Mouse (Mus musculus) cerebellum, adult 11 months (tissue): Measurements from ENCODE around the gene Bicd2.

Experiments used
- DNase-seq: peaks from one replicate; pipeline ENCODE4 v3.0.0; 2022

Bicd2 gene

DNA sequence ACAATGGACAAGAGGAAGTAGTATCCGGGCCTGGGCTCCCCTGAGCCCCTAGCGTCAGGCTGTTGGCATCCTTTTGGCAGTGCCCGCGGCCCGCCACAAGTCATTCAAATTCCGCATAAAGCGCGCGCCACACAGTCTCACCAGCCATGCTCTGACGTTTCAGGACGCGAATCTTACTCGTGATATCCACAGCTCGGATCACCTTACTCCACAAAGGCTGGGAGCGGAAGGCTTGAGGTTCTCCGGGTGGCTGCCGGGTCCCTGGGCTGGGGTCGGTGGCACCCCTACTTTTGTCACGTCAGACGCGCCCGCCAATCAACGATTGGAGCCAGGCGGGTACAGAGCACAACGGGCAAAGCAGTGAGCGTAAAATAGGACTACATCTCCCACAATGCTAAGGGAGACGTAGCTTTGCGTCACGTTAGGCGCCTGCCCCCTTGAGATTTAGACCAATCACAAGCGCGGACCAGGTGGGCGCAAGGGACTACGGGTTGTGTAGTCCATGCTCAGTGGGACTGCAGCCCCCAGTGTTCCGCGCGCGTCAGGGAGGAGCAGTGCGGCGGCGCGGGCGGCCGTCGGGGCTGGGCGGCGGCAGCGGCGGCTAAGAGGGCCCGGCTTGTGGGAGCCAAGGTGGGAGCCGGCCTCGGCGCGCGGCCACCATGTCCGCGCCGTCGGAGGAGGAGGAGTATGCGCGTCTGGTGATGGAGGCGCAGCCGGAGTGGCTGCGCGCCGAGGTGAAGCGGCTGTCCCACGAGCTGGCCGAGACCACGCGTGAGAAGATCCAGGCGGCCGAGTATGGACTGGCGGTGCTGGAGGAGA, at the start of gene Bicd2:
Gene Bicd2 (plus strand): TSS at position 574 of the 819 bp plus-strand sequence.
- DNase-seq: peak; percentile 94

DNA sequence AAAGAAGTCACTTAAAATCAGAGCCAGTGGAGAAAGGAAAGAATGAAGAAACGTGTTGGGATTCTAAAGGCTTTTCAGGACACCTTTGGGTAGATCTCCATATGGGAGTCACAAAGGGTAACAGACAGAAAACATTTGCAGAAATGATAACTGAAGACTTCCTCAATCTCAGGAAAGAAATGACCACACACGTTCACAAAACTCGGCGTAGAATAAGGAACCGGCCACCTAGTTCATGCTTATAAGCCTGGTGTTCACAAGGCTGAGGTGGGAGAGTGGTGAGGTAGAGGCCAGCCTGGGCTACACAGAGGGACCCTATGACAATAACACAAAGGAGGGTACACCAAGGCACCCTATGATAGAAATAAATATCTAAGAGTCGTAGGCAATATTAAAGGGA, 49.4 kb upstream of the Bicd2 start:
- DNase-seq: no peak

DNA sequence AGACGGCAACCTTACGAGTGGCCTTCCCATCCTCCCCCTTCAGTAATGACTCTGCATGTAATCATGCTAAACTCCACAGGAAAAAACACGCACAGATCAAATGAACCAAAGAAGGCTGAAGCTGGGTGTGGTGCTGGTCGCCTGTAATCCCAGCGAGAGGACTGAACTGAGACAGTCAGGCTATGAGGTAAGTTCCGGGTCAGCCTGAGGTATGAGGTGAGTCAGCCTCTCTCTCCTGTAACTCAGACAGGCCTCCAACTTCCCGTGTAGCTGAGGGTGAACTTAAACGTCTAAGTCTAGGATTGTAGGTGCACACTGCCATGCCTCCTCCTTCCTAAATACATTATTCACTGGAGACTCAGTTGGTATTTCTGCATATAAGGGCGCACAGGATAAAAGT, 47.3 kb upstream of the Bicd2 start:
- no peak for DNase-seq

DNA sequence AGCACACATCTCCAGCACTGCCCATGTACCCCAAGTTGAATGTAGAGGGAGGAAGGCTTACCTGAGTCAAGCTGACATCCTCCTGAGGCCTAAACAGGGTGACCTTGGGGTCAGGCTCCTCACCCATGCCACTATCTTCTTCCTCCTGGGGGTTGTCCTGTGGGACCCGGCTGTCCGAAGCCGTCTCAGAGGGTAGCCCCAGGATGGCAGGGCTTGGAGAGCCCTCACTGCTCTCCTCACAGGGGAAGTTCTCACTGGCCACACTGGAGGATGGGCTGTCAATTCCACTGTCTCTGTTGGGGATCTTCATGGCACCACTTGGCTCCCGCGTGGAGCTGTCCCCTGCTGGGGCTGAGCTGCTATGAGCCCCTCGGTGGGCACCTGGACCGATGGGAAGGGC, 45.1 kb upstream of the Bicd2 start:
- DNase-seq: no peak

DNA sequence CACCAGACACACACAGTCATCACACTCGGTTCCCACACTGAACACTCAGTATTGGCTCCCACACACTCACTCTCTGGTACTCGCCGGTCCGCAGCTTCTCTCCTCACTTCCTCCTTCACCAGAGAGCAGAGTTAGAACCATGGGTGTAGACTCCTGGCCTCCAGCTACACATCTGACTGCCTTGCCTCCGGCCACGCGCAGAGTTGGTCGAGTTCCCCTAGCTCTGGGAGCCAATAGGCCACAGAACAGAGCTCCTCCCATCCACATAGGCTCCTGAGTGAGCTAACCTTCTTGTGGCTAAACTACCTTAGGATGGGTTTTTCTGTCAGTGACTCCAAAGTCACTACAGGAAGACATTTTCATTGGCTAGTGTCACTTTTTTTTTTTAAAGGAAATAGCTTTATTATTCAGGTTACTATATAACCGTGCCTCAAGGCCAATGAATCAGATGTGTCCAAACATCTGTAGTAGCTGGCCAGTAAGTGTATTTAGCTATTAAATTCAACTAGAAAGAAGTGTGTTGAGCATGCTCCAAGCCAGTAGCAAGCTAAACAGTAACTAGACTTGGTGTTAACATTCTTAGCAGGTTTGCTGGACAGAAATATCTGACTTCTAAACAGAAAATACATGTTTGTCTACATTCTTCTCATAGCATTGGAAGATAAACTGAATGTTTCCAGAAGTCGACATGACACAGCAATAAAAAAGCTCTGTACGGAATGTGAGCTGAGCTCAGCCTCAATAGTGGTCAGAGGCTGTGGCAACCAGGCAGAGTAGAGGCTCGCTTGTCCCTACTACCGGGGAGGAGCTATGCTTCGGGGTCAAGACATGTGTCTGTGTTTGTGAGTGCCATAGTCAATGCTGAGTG, 42.6 kb upstream of the Bicd2 start:
- DNase-seq: no peak

DNA sequence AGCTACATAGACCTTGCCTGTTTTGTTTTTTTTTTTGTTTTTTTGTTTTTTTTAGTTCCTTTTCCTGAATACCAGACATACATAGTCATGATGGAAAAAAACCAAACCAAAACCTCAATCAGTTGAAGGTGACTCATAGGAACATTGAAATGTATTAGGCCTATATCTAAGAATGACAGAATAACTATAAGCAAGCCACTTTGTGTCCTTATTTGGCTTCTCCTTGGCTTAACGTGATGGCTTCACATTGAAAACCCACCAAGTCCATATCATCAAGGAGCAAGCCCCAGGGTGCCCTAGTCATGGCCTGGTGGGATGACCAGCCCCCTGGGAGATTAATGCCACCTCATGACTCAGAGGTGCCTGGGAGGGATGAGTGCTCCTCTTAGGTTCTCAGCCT, 40.6 kb upstream of the Bicd2 start:
- DNase-seq: no peak

DNA sequence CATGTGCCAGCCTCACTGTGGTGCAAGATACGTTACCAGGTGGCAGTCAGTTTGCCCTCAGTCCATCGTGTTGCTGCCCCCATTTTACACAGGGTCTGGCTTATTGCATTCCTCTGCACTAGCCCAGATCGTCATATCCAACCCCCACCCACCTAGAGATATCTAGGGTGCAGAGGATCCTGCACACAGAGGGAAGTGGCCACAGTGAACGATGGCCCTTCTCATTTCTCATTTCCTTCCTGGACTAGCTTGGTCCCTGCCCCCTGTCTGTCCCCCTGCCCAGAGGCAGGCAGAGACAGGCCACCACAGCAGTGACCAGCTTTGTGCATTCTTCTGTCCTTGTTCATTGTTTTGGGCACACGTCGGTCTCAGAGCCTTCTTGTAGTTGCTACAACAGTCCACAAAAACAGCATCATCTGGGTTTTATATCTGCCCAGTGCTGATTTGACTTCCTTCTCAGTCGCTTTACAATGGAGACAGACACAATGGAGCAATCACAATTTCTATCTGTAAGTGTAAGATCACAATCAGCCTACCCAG, 34.5 kb upstream of the Bicd2 start:
- DNase-seq: no peak

DNA sequence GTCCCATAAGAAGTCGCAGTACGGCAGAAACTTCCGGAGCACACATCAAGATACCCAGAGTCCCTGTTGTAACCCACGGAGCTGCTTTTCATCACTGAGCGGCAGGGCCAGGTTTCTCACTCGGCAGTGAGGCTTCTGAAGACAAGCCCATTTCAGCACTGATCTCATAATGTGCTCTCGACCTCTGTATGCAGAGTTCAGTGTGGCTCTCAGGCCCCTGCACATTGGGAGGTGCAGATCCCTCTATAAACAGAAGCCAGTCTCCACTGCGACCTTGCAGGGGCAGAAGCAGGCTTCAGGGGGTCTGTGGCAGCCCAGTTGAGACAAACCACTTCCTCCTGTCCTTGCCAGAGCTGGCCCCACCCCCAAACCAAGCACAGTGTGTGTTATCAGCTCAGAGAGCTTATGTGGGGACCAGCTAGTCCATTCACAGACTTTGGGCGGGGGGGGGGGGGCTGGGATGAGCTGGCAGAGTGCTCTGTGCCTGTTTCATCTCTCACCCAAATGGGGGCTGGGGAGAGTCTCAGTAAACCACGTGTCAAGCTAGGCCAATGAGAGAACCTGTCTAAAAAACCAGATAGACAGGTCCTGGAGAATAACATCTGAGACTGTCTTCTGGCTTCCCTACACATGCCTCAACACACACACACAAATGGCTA, 33.9 kb upstream of the Bicd2 start:
- DNase-seq: no peak

DNA sequence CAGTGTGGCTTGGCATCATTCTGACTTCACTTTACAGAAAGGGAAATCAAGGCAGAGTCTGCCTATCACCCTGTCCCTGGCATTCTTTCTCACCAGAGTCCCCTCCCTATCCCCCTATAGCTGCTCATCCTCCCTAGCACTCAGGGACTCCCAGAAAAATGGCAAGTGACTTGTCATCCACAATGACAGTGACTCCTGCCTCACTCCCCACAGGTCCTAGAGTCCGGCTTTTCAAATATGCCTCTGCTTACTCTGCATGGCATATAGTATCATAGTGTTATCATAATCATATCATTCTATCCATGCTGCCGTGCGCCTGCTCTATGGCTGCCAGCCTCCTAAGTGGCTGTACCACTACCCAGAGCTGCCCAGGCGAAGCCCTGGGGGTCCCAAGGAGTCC, 33.2 kb upstream of the Bicd2 start:
- DNase-seq: no peak

DNA sequence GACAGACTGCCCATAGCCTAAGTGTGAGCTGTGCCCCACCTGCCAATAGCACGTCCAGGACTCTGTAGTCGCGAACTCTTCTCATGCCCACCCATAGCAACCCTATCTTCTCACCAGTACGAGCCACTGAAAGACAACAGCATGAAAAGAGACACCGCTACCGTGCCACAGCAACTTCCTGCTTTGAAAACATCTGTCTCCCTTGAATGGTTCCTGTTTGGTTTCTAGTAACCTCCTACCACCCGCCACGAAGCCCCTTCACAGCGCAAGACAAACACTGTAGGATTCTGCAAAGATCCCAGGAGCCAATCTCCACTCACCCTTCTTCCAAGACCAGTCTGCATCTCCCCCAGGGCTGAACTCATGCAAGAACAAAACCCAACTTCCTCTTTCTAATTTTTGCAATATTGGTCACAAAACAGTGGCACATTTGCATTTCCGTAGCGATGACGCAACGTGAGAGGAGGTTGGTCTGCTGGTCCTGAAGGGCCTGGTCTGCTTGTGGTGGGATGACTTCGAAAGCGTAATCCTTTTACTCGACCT, 32.5 kb upstream of the Bicd2 start:
- no peak for DNase-seq

DNA sequence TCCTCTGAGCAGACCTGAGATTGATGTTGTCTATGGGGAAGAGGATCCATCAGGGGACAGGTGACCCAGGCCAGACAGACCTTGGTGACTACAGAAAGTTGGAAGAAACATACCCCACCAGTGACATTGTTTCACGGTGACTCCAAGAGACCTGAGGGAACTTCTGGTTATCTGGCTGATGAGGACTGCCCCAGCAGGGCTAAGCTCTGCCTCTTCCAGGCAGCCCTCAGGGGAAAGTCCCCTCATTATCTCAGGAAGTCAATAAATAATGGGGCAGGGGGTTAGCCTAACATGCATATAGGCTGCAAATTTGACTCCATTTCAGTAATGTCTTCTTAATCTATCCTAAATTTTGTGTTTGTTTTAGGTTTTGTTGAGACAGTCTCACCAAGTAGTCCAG, 31.9 kb upstream of the Bicd2 start:
- DNase-seq: no peak

DNA sequence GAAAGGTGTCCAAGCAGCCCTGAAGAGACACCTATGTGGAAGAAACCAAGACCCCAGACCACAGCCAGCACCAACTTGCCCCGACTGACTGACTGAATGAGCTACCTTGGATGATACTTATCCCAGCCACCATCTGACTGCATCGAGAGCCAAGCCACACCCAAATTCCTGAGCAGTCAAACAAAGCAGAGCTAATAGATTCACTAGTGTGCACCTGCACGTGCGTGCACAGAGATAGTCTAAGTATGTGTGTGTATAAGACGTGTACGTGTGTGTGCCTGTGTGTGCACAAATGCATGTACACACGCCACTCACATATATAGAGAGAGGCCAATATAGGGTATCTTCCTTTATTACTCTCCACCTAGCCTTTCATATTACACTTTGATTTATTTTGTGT, 29.7 kb upstream of the Bicd2 start:
- DNase-seq: no peak

DNA sequence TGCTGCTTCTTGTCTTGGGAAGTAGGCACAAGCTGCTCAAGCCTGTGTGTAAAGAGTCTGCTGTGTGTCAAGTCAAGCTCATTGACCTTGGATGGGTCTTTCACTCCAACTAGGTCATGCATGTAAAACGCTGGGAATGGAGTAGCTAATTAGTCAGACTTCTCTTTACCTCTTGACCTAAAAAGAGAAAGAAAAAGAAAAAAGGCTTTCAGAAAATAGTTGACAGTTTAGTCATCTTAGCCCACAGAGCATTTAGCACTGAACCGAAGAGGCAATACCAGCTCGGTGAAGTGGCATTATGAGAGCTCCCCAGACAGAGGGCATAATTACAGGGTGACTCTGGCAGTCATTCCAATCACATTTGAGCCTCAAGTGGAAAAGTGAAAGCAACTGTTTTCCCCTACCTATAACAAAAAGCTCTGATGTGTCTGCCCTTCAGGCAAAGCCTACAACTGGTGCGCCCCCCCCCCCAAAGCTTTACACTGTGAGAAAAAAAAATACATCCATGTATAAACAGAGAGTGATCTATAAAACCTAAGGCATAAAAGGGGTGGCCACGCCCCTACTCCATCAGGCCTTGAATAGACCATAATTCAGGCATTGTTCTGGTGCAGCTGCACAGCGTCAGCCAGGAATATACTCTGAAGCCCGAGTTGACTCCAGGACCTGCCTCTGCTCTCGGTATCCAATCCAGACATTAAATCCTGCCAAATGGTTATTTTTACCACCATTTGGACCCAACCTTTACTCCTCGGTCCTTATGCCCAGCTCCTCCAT, 24.8 kb upstream of the Bicd2 start:
- no peak for DNase-seq

DNA sequence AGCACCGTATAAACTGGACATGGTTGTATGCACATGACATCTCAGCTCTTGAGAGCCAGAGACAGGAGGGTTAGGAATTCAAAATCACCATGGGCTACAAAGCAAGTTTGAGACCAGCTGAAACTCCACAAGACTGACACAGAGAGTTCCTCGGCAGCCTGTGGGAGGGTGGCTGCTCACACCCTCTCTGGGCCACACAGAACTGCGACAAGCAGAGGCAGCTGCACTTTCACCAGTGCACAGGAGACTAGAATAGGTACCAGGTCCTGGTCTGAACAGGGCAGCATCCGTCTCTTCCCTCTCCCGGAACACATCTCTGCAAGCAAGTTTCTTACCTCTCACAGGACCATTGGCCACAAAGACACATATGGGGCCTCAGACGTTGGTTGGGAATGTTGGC, 23.9 kb upstream of the Bicd2 start:
- DNase-seq: no peak

DNA sequence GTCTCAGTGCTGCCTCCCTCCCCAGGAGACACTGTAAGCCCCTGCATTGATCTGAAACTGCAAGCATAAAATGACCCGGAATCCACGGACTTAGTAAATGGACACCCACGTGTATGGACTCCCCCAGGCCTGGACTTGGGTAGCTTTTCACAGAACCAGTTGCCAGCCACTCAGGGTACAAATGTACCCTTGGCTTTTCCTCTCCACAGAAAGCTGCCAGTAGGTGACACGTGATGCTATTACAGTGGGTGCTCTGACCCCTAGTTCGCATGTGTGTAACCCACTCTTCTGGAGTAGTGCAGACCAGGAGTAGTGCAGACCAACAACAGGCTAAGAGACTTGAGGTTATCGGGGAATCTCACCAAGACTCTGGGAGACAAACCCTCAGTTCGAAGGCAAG, 23.5 kb upstream of the Bicd2 start:
- DNase-seq: no peak

DNA sequence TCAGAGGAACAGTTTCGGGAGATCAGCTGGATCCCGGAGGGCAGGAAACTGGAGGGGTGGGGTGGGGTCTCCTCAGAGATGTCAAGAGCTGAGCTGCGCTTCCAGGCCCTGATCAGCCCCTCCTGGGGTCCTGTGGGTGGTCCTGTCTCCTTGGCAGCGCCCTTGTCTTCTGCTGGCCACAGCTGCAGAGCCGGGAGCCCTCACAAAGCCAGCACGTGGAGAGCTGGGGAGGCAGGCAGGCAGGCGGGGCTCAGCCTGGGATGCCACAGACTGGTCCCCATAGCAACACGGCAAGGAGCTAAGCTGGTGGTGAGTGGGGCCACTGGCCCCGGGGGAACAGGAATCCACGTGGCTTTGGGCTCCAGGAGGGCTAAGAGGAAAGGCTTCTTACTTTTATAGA, 21.3 kb upstream of the Bicd2 start, which contains the start of gene Fgd3:
Gene Fgd3 (minus strand): TSS at position 272 of the 400 bp plus-strand sequence.
- DNase-seq: no peak

DNA sequence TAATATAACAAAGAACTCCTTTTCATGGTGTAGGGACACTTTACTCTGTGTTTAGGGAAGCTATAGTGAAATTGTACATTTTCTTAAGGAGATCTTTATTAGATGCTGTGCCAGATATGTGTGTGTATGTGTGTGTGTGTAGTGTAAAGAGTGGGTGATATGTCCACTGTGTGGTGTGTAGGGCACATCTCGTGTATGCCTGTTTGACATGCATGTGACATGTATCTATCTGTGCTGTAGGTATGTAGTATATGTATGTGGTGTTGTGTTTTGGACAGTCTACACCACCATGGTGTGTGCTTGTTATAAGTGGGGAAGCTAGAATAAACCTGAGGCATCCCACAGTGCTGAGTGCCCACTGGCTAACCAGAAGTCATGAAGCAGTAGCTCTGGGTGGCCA, 20.9 kb upstream of the Bicd2 start:
- DNase-seq: no peak

DNA sequence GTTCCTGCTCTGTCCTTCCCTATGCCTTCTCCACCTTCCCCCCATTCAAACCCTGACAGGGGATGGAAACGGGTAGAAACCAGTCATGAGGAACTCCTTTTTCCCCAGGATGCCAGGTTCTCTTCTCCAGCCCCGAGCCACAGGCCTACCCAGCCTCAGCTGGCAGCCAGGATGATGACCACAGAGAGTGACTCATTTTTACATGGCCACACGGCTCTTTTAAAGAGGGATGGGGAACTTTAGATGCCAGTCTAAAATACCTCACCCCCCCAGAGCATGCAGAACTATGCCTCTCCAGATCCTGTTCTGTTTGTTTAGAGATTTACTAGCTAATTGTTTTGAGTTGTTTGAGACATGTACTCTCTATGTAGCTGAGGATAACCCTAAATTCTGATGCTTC, 19.9 kb upstream of the Bicd2 start:
- no peak for DNase-seq

DNA sequence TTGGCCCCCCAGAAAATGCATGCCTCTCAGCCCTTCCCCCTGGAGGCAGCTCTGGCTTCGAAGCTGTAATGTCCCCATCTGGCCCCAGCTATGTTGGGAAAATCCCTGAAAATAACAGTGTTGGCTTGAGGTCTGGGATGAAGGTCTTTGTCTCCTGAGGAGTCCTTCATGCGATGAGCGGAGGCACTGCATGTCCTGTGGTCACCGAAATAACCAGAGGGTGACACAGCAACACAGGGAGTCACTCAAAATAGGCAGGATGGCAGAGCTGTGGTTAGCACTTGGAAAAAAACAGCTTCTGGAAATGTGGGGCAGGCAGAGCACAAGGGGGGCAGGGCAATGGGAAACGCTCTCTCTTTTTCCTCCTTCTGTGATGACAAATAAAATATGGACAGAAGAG, 19.2 kb upstream of the Bicd2 start:
- no peak for DNase-seq

DNA sequence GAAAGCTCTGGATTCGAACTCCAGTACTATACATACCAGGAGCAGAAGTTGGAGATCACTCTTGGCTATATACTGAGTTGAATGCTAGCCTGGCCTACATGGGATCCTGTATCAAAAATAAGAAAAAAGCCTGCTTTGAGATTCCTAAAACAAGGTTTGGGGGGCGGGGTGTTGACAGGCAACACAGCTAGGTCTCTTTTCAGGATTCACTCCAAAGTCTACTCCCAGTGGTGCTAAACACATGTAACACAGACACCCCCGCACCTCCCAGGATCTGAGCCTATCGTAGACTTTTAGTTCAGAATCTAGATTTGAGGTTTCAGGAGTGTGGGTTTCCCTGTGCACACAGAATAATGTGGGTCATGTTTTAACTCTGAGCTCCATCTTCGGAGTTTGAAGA, 18.6 kb upstream of the Bicd2 start:
- DNase-seq: no peak

DNA sequence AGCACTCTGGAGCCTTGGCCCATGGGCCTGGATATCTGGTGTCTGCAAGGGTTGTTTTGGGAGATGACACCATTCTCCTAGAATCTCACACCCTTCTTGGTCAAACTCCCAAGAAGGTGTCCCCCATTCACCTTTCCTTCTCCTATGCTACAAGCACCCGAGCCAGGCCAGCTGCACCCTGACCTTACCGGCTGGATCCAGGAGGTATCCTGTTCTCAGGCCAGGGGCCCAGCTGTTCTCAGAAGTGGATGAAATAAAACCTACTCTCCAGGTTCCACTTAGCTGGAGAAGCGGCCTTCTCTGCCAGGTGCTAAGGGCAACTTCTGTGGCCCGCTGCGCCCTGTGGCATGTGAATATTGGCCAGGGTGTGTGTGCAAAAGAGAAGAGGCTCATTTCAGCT, 16.5 kb upstream of the Bicd2 start:
- no peak for DNase-seq
